Mouse (Mus musculus) erythroblast, embryonic 14.5 days (primary cell): ENCODE measurements around the gene Tnfaip8l1. TPM values are rescaled to one million over a fixed set of nuclear protein-coding genes. Genes with fewer than 3 reads are reported as not detected.

Source experiments
- H3K27me3 ChIP-seq: 2 replicates; pipeline ENCODE4 v1.6.1; 2012; ENCODE audit warnings: inconsistent platforms; ENCODE audit not compliant: control insufficient read depth
- H3K36me3 ChIP-seq: 2 replicates; pipeline ENCODE4 v1.6.1; 2012; ENCODE audit warnings: mild to moderate bottlenecking, inconsistent platforms; ENCODE audit not compliant: control insufficient read depth
- H3K4me1 ChIP-seq: 2 replicates; pipeline ENCODE4 v1.6.1; 2012; ENCODE audit warnings: inconsistent platforms; ENCODE audit not compliant: control insufficient read depth
- H3K4me3 ChIP-seq: replicated peaks from 2 replicates; pipeline ENCODE3; 2012; ENCODE audit warnings: moderate library complexity, mild to moderate bottlenecking, inconsistent platforms
- H3K9me3 ChIP-seq: 2 replicates; pipeline ENCODE4 v1.6.1; 2012; ENCODE audit warnings: low read length, inconsistent platforms, mixed read lengths; ENCODE audit not compliant: control insufficient read depth
- GATA1 ChIP-seq: IDR thresholded peaks from 2 replicates; pipeline ENCODE4 v1.6.1; 2012; ENCODE audit warnings: low read length, inconsistent platforms, mixed read lengths
- TAL1 ChIP-seq: IDR thresholded peaks from 3 replicates; pipeline ENCODE4 v1.6.1; 2012; ENCODE audit warnings: low read length, inconsistent platforms, mixed read lengths
- polyA plus RNA-seq: library from polyadenylated mRNA; stranded (reverse); fragments of >175 nt; gene quantifications from 2 replicates; pipeline ENCODE4 v1.2.3, GENCODE M21; 2012

The Tnfaip8l1 gene
- polyA plus RNA-seq, 1 experiment = 0.07 TPM

DNA sequence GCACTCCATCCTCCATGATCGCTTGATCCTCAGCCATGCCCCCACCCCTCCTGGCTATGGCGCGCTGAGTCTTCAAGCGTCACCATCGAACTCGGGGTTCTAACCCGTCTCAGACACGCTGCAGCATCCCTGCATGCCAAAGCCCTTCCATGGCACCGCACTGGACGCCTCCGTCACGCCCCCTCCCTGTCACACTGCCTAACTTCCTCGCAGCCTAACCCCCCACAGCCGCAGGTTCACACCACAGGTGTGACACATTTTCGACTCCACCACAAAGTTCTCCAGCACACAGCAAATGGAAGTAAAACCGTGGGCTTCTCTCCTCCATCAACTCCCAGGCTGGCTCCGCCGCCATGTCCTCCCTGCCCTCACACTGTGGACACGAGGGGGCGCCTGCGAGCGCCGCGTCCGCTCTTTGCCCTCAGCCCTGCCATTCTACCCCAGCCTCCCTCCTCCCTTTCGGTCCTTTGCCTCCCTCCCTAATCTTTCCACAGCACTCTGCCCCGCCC is 27.8 kb upstream of the Tnfaip8l1 start:
- TF ChIP-seq TAL1 (no peak), GATA1 (no peak)
- H3K27me3 ChIP-seq = peaks cover 15% of the 10 kb centered on the region
- H3K9me3 ChIP-seq = no peaks in the 10 kb centered on the region
- H3K4me3 ChIP-seq = peak overlapping the region; percentile 59
- no peaks in the 10 kb centered on the region; the same call in 1 of the 2 replicates for H3K36me3 ChIP-seq
- peaks cover 28% of the 10 kb centered on the region for H3K4me1 ChIP-seq

DNA sequence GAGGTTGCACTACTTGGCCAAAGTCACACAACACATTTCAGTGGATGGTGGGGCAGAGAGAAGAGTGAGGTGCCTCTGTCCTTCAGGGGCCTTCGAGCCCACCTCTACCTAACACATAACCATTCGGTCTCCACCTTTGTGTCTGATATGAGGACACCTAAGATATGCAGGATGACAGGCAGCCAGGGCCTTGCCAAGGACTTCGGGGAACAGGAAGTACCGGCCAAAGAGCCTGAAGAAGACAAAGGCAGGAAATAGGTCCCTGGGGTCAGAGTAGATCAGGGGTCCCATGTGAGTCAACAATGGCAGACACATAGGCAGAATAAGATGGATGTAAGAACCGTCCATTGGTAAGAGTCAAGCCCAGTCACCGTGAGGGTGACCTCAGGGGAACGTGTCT is 25.7 kb upstream of the Tnfaip8l1 start:
- Histone ChIP-seq H3K36me3 (no peaks in the 10 kb centered on the region), H3K27me3 (peaks cover 35% of the 10 kb centered on the region), H3K9me3 (no peaks in the 10 kb centered on the region), H3K4me3 (no peak overlapping the region), H3K4me1 (peaks cover 37% of the 10 kb centered on the region)
- no peak for TF ChIP-seq TAL1
- TF ChIP-seq GATA1 = no peak

DNA sequence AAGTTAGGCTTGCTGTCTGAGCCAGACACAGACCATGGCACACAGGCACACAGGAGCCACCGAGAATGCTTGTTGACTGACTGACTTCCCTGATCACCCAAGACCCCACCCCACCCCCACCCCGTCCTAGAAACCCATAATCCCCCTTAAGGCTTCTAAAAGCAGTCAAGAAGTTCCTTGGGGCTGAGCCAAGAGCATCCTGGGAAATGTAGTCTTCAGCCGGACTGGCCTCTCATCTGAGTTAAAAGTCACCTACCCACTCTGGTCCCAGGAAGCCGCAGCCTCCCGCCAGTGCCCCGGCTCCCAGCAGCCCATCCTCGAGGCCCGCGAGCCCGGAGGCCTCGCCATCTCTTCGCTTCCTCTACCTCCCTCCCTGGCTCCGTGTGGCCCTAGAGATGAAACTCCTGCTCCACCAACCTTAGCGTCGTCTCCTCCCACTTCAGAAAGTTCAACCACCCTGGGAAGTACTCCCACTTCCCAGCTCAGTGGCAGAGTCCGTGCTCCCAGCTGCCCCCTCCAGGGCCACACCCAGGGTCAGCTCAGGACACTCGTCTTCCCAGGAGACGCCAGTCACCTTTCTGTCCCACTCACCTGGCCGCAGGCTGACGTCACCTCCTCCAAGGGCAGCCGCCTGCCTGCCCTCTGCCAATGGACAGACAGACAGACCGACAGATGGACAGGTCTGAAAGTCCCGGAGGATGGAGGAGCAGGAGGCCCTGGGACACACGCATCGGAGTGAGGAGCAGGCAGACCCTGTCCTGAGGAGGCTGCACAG is 24.3 kb upstream of the Tnfaip8l1 start:
- Histone ChIP-seq H3K4me3 (no peak overlapping the region), H3K27me3 (peaks cover 49% of the 10 kb centered on the region), H3K36me3 (no peaks in the 10 kb centered on the region), H3K9me3 (no peaks in the 10 kb centered on the region), H3K4me1 (peaks cover 38% of the 10 kb centered on the region)
- TF ChIP-seq TAL1 = no peak
- no peak for TF ChIP-seq GATA1

DNA sequence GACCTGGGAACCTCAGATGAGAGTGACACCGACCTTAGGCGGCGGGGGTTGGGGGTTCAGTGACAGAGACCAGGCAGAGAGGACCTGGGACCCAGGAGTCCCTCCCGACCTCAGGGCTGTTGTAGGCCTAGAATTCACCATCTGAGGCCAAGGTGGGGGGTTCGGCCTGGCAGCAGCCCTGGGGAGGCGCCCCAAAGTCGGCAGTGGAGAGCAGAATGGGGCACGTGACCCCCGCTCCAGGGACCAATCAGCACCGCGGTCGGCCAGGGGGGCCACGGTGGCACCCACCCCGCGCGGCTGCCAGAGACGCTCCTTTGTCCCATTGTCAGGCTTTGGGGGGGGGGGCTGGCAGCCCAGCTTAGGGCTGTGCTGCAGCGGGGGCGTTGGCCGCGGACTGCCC is 22.9 kb upstream of the Tnfaip8l1 start:
- Histone ChIP-seq H3K4me3 (no peak overlapping the region), H3K36me3 (no peaks in the 10 kb centered on the region), H3K27me3 (peaks cover 62% of the 10 kb centered on the region), H3K9me3 (no peaks in the 10 kb centered on the region), H3K4me1 (peaks cover 26% of the 10 kb centered on the region)
- TF ChIP-seq GATA1 (no peak), TAL1 (no peak)

DNA sequence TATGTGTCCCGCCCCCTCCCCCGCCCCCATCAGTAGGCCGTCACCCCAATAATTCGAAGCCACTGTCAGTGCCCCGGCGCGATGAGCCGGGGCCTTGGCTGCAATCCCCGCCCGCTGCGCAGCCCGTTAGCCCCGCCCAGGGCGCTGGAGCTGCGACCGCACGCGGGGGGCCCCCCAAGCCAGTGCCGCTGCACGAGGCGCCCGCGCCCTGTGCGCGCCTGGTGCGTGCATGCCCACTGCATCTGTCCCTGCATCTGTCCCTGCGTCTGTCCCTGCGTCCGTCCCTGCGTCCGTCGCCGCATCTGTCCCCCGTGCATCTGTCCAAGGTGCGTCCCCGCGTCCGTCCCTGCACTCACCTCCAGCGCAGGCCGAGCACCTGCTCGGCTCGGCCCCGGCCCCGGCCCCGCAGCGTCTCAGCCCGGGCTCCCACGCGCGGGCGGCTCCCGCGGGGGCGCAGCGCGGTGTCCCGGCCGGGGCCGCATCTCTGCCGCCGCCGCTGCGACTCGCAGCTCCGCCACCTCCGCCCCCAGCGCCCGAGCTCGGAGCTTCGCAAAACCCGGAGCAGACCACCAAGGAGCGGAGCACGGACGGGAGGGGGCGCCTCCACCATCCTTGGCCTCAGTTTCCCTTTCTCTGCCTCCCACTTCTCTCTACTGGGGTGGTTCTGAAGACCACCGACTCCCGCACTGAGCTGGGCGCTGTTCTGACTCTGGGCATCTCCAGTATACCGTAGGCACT is 22.2 kb upstream of the Tnfaip8l1 start, which contains the start of gene Sema6b:
Gene Sema6b, minus strand, starts transcription at position 486 of the 738 bp plus-strand sequence.
- Histone ChIP-seq H3K4me3 (peak within 1 kb of the TSS; percentile 56), H3K27me3 (peaks cover 67% of the 10 kb centered on the region), H3K9me3 (no peaks in the 10 kb centered on the region), H3K36me3 (no peaks in the 10 kb centered on the region), H3K4me1 (peaks cover 20% of the 10 kb centered on the region)
- TF ChIP-seq GATA1 (no peak), TAL1 (no peak)

DNA sequence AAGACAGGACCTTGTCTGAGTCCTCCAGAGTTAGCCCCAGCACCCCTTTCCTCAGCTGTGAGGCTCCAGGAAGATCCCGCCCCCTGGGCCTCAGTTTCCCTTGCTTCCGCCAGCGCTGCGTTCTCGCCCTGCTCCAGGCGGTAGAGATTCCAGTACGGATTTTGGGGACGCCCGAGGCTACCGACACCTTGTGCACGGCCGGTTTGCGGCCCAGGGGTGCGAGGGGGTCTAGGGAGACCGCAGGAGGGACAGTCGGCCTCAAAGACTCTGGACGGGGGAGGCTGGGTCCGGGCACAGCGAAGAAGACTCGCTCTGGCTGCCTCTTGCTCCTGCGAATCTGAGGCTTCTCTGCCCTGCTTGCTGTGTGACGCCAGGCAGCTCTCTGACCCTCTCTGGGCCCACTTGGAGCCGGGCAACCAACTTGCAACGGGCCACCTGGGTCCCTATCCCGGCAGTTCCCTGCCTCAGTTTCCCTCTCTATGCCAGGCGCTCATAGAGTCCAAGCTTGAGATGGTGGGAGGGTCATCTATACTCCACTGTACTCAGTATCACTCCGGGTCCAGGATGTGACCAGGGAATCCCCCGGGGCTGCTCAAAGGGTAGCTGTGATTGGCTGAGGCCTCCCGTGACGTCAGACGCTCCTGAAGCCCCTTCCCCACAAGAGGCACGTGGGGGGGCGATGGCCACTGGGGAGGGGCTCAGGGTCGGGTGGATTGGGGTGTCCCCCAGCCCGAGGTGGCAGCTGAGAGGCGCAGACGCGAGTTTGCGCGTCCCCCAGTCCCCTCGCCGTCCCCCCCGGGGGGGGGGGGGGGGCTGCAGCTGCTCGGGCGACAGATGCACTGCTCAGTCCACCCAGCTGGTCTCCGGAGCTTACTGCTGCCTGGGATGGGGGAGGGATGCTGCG is 20.3 kb upstream of the Tnfaip8l1 start:
- Histone ChIP-seq H3K36me3 (no peaks in the 10 kb centered on the region), H3K9me3 (no peaks in the 10 kb centered on the region), H3K4me1 (peaks cover 18% of the 10 kb centered on the region), H3K4me3 (no peak overlapping the region), H3K27me3 (peaks cover 82% of the 10 kb centered on the region)
- no peak for TF ChIP-seq TAL1
- no peak for TF ChIP-seq GATA1

DNA sequence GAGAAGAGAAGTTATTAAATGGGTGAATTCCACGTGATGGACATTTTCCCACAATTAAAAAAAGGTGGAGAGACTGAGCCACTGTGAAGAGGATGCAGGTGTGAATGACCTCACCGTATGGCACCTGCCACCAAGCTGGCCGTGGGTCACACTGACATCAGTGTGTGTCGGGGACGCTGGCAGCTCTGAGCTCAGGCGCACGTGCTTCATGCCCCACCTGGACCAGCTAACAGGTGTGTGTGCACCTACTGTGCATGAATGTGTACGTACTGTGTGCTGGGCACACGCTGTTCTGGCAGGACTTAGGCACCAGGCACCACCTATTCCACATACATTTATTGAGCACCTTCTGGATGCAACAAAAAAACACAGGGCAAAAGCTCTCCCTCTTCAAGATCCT is 17.7 kb upstream of the Tnfaip8l1 start:
- Histone ChIP-seq H3K27me3 (peaks cover 93% of the 10 kb centered on the region), H3K4me1 (peaks cover 15% of the 10 kb centered on the region)

DNA sequence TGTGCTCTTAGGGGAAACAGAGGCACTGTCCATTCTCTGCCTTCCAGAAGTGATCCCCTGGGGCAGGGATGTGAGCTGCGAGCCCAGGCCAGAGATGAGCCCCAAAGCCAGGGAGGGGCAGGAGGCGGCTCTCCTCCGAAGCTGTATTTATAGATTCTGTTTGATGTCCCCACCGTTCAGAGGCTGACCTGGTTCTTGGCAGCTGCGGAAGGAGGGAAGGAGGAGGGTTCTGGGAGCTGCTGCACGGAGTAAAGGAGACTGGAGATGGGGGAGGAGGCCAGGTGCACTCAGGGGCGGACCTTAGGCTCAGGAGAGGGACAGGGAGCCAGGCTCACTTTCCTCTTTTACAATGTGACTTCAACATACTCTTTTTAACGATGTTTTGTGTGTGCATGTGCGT is 16.1 kb upstream of the Tnfaip8l1 start:
- peaks cover 8% of the 10 kb centered on the region; the same call in 1 of the 2 replicates for H3K4me1 ChIP-seq
- peaks cover 93% of the 10 kb centered on the region for H3K27me3 ChIP-seq
- no peaks in the 10 kb centered on the region for H3K9me3 ChIP-seq
- no peak for TF ChIP-seq GATA1
- no peak for TF ChIP-seq TAL1
- no peak overlapping the region for H3K4me3 ChIP-seq
- H3K36me3 ChIP-seq = no peaks in the 10 kb centered on the region

More for the DNA sequence above, 17.7 kb upstream of the Tnfaip8l1 start:
- H3K36me3 ChIP-seq = no peaks in the 10 kb centered on the region
- TF ChIP-seq TAL1 (no peak), GATA1 (no peak)
- H3K4me3 ChIP-seq = no peak overlapping the region
- no peaks in the 10 kb centered on the region for H3K9me3 ChIP-seq

DNA sequence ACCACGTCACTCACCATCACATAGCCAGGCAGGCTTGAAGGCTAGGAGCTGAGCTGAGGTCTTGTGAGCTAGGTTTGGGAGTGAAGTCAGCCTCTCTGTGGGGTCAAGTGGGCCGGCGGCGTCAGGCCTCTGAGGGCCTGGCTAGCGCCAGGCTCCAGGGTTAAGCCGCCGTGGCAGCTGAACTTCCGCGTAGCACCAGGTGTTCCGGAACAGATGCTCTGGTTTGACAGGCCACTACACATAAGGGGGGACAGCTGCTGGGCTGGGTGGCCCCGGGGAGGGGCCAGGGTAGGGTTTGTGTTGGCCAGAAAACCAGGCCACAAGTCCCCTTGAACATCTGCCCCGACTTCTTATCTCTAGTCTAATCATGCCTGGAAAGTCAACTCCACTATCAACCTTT is 14.9 kb upstream of the Tnfaip8l1 start:
- Histone ChIP-seq H3K27me3 (peaks cover 82% of the 10 kb centered on the region), H3K36me3 (no peaks in the 10 kb centered on the region), H3K9me3 (no peaks in the 10 kb centered on the region), H3K4me3 (no peak overlapping the region), H3K4me1 (no peaks in the 10 kb centered on the region)
- no peak for TF ChIP-seq GATA1
- TF ChIP-seq TAL1 = no peak
